Mouse (Mus musculus): ENCODE results near the gene Oxct1.

Oxct1 gene

DNA sequence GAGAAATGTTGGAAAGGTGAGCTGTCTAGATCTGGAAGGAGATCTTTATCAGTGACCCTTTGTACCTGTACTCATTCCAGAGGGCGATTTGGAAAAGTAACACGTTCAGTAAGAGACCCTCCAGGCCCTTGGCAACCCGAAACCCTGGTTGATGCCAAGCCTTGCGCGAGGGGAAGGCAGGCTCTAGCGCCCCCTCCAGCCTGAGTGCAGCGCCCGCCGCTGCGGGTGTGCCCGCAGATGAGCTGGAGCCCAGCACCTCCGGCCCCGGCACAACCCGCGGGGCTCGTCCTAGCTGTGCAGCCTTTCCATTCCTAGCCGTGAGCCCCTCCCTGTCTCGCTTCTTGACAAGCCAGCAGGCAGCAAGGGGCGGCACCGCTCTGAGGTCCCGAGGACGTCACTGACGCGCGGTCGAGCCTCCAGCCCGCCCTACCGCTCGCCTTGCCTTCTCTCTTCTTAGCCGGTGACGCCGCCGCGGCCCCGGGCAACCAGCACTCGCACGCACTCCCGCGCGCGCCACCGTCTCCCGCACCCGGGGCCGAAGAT, at the start of gene Oxct1:
Oxct1 (plus strand) TSS at position 153 of the 543 bp plus-strand sequence.
- peak; percentile 87 for DNase-seq (ENCODE audit: low spot score)

DNA sequence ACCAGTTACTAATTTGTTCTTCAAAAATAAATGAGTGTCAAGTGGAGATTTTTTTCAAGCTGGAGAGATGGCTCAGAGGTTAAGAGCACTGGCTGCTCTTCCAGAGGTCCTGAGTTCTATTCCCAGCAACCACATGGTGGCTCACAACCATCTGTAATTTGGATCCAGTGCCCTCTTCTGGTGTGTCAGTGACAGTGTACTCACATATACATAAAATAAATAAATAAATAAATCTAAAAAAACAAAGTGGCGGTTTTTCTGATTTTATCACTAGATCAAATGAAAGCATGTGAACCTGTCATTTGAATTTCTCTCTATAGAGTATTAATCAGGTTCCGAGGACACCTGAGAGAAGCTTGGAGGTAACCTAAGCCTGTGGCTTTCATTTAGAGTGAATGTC, 47.9 kb upstream of the Oxct1 start:
- no peak for DNase-seq (ENCODE audit: low spot score)

- peak; percentile 89 for DNase-seq (ENCODE audit: low spot score)
Measured at GRCm38 (mm10) chr15:3979061-3979848, 46.9 kb upstream of the Oxct1 start, which contains the start of gene Fbxo4. TSS of gene Fbxo4 (minus strand) at chr15:3979573.

DNA sequence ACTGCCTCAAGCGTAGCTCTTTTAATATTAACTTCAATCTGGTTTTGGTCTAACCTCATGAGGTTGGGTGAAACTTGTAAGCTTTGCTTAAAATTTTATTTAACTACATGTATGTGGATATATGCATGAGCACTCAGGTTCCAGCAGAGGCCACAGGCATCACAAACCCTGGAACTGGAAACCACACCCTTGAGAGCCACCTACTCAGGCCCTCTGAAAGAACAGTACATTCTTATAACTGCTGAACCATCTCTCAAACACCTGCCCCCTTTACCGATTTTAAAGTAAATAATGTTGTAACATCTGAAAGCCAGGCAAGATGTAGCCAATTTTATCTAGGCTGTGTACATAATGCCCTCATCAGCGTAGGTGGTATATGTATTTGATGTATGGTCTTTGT, 46.3 kb upstream of the Oxct1 start:
- DNase-seq (ENCODE audit: low spot score): no peak

GRCm38 (mm10) chr15:3982732-3983131, 43.5 kb upstream of the Oxct1 start:
- DNase-seq (ENCODE audit: low spot score): no peak

GRCm38 (mm10) chr15:3984876-3985275, 41.3 kb upstream of the Oxct1 start:
- no peak for DNase-seq (ENCODE audit: low spot score)

GRCm38 (mm10) chr15:3987981-3988380, 38.2 kb upstream of the Oxct1 start:
- peak; percentile 41 for DNase-seq (ENCODE audit: low spot score)

DNA sequence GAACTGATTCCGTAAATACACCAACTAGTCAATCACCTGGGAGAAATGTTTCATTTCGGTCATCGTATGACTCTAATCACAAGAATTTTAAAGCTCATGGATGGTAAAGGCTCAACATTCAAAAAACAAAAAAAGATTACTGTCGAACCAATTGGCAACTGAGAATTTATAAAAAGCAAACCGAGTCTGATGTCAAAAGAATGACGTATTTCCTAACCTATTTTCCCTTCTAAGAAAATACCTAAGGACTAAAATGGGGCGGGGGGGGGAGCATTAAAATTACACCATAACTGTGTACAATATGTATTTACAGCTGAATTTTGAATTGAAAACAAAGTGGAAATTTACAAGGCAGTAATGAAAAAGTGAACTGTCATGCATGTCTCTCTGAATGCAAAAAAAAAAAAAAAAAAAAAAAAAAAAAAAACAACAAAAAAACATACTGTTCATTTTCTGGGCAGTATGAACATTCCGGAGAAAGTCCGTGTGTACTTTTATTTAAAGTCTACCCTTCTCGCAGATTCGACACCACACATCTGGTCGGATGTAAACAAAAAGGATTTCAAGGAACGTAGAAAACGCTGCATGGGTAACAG, 31.2 kb upstream of the Oxct1 start:
- DNase-seq (ENCODE audit: low spot score): no peak

- peak; percentile 99 for DNase-seq (ENCODE audit: low spot score)
Measured at GRCm38 (mm10) chr15:3995448-3996266, 30.5 kb upstream of the Oxct1 start, which contains the start of gene AW549877. TSS of gene AW549877 (minus strand) at chr15:3995744.

DNA sequence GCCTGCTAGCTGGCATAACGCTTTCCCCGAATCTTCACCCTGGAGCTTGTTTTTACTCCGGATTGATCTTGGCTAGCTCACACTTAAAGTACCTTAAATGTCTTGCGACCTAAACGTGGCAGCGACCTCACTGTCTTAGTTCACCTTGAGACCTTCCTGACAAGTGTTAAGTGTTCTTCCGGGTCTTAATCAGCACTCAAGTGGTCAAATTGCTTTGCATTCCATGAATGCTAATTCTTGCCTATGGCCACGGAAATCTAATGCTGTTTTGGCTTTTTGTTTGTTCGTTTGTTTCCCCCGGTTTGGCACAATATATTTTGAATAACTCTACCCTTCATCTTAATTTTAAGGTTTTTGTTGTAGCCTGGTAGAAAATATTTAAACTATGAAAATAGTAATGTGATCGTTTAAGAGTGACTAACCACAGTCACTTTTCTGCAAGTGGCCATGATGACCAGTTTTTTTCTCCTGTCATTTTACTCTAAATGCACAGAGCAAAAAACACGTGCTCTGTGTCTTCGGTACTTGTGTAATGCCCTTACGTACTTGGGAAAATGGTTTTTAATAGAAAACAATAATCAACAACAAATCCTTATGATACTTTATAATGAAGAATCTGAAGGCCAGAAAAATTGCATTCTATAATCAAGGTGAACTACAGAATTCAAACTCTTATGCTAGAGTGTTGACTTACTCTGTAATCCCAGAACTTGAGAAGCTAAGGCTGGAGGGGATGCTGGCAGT, 29.7 kb upstream of the Oxct1 start:
- DNase-seq (ENCODE audit: low spot score): no peak

- DNase-seq (ENCODE audit: low spot score): no peak
Measured at GRCm38 (mm10) chr15:3999144-3999543, 27.0 kb upstream of the Oxct1 start.

- no peak for DNase-seq (ENCODE audit: low spot score)
Measured at GRCm38 (mm10) chr15:4000536-4000935, 25.6 kb upstream of the Oxct1 start.

DNA sequence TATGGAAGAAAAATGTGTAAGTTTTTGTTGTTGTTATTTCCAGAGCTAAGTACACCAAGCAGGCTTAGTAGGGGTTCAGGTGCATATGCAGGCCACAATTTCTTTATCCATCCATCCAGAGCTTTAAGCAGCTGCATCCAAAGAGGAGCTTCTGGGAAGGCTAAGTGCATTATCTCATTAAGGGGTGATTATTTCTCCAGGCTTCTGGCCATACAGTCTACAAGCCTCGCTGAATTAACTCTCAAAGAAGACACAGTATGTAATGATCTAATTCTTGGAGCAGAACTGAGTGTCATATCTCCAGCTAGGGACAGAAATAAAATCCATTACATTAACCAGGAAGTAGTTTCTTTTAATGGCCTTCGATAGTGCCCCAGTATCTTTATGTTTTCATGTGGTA, 12.3 kb upstream of the Oxct1 start:
- DNase-seq (ENCODE audit: low spot score): no peak

- DNase-seq (ENCODE audit: low spot score): no peak
Measured at GRCm38 (mm10) chr15:4020711-4021110, 5.5 kb upstream of the Oxct1 start.

DNA sequence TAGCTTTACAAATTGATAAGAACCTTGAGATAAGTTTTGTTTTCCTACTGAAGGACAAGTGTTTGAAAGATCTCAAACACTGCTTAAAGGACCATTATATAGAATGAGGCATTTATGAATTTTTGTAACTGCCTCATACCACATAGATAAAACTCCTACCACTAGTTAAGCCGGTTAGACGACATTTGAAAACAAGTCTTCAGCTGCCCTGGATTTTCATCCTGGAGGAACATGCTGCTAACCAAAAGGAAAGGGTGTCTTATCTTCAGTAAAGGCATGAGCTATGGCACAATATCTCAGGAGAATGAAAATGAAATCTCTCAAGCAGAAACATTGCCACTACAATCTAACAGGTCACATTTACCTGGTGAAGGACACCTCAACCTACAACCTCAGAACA, 2.4 kb upstream of the Oxct1 start:
- DNase-seq (ENCODE audit: low spot score): no peak

DNA sequence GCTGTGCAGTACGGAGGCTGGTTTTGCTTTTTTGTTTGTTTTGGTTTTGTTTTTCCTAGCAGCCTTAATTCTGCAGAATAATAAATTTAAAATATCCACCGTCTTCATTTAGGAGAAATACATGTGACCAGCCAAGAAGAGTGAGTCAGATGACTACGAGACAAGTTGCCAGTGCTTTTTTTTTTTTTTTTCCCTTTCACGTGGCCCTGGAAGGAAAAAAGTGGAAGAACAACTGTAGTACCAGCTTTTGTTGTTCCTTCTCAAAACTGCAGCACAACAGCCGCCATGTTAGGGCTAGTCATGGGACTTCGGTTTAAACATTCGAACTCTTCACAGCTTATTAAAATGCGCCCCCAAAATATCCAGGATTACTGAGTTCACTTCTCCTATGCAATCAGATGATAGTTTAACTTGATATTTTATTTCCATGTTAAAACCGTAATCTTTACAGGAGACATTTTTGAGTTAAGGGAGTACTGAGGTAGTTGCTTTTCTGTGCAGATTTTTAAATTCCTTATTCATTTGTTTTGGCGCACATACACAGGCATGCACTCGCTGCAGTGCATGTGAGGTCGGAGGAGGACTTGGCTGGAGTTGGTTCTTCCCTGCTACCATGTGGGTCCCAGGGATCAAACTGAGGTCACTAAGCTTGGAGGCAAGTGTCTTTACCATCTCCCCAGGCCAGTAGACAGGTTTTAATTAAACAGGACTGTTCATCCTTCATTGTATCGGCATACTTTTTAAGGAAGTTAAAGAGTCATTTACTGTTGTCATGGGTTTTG, 1.3 kb upstream of the Oxct1 start:
- DNase-seq (ENCODE audit: low spot score): no peak

DNA sequence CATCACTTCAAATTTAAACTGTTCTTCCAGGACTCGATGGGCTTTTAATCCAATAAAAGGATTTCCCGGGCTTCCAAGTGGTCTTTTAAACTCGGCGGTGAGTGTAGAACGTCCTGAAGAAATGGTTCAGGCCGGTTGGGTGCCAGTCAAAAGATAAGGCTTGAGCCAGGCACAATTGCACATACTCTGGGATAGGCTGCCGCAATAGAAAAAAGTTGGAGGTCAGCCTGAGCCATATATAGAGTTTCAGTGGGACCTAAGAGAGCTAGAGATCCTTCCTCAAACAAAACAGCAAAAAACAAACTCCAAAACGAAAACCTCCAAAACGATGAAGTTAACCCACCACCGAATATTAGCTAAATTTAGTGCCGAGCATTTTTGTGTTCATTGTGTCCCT, 677 bp upstream of the Oxct1 start:
- no peak for DNase-seq (ENCODE audit: low spot score)

GRCm38 (mm10) chr15:4026831-4027584, 825 bp downstream of the Oxct1 start:
- DNase-seq (ENCODE audit: low spot score): peak; percentile 85

- DNase-seq (ENCODE audit: low spot score): no peak
Measured at GRCm38 (mm10) chr15:4027671-4028410, 1.7 kb downstream of the Oxct1 start.

- no peak for DNase-seq (ENCODE audit: low spot score)
Measured at GRCm38 (mm10) chr15:4028411-4028700, 2.2 kb downstream of the Oxct1 start.

Measured in urinary bladder, postnatal 14 days (tissue).